In the genomic region with DNA sequence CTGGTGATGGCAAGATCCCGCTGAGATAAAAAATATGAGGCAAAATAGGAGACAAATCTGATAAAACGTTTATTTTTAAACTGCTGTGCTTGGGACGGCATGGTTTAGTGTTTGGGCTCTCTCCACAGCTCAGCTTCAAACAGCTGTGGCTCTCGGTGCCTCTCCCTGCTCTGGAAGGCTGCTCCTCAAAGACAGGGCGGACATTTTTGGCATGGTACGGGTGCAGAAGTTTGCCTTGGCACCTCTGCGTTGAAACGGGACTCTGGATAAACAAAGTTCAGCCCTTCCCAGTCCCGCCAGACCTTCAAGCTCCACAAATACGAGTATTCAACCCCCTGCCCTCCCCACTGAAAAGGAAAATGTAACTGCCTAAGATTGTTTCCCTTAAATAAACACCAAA, we compare ENCODE assay signal across 14 mouse cellular contexts.
DNase-seq lines count a peak whose midpoint lies in the region; ATAC-seq and TF ChIP-seq lines count a peak whose summit lies in the region.
"Had no signal": no experiment of that assay in that cellular context is flagged by ENCODE, and none has a peak within 500 bp of the region (broad histone marks: within the 10 kb centered on the region; RNA-seq: fewer than 3 reads in every experiment).

No protein-coding gene starts in this region.

- peak overlapping the region; percentile 15; the same call in 1 of the 2 replicates for H3K4me2 ChIP-seq in kidney, embryonic 14.5 days (replicated peaks; ENCODE audit: low read depth, low read length)
- peak overlapping the region; percentile 11; the same call in 1 of the 2 replicates for H3K4me2 ChIP-seq in heart, embryonic 15.5 days
- H3K4me2 ChIP-seq in lung, postnatal 0 days (replicated peaks; ENCODE audit: low read depth, low read length) = peak overlapping the region; percentile 14; the same call in 1 of the 2 replicates
- H3K4me2 ChIP-seq: stomach, embryonic 15.5 days had no signal

- TF ChIP-seq CTCF in lung, postnatal 0 days (IDR thresholded peaks at IDR 0.05) = no peak

- DNase-seq in kidney, adult 8-10 months = no peak
- peak; percentile 57 for DNase-seq in fibroblast of lung, adult 2 months (ENCODE audit: low read depth)
- peak; percentile 9 for DNase-seq in lung, postnatal 0 days (ENCODE audit: low spot score)
- no peak for DNase-seq in layer of hippocampus, adult 11-12 months (ENCODE audit: low spot score)
- DNase-seq in c-Kit-positive CD71-positive TER-119-positive erythroid progenitor cells, embryonic 14.5 days (ENCODE audit: low spot score) = no peak
- DNase-seq: cerebellum, adult 9-11 months had no signal

- no peak for TF ChIP-seq EP300 in lung, postnatal 0 days (IDR thresholded peaks at IDR 0.05)

- no peak for ATAC-seq in kidney, embryonic 14.5 days (ENCODE audit: low FRiP score, low TSS enrichment)
- ATAC-seq in heart, embryonic 15.5 days (replicated peaks; ENCODE audit: insufficient number of reproducible peaks, insufficient read depth, low FRiP score, low read depth) = no peak
- no peak for ATAC-seq in lung, postnatal 0 days
- no peak for ATAC-seq in megakaryocyte progenitor cell, adult 5-6 weeks (replicated peaks; ENCODE audit: poor library complexity)
- ATAC-seq: inflammation-experienced regulatory T-cells, adult 6 months had no signal

- no peak overlapping the region for H3K4me3 ChIP-seq in kidney, embryonic 14.5 days (ENCODE audit: low read length)
- H3K4me3 ChIP-seq in heart, embryonic 15.5 days = no peak overlapping the region
- H3K4me3 ChIP-seq in lung, postnatal 0 days (ENCODE audit: low read depth, low read length) = no peak overlapping the region
- H3K4me3 ChIP-seq: erythroblast, embryonic 14.5 days; megakaryocyte, embryonic 14.5 days; stomach, embryonic 15.5 days had no signal

- H3K36me3 ChIP-seq in kidney, embryonic 14.5 days (ENCODE audit: control insufficient read depth, insufficient read depth, low read length) = no peaks in the 10 kb centered on the region
- no peaks in the 10 kb centered on the region for H3K36me3 ChIP-seq in heart, embryonic 15.5 days
- no peaks in the 10 kb centered on the region for H3K36me3 ChIP-seq in lung, postnatal 0 days (ENCODE audit: insufficient read depth, low read length)
- H3K36me3 ChIP-seq: stomach, embryonic 15.5 days had no signal

- H3K9me3 ChIP-seq in kidney, embryonic 14.5 days (ENCODE audit: control insufficient read depth, low read length) = no peaks in the 10 kb centered on the region
- H3K9me3 ChIP-seq in heart, embryonic 15.5 days (replicated peaks) = no peaks in the 10 kb centered on the region
- H3K9me3 ChIP-seq in lung, postnatal 0 days (ENCODE audit: low read length) = no peaks in the 10 kb centered on the region
- H3K9me3 ChIP-seq: stomach, embryonic 15.5 days had no signal

- H3K4me1 ChIP-seq in kidney, embryonic 14.5 days (ENCODE audit: control insufficient read depth, insufficient read depth, low read length) = 0 out of 2 replicates have a peak, but pooled peaks cover 2% of the 10 kb centered on the region
- 0 out of 2 replicates have a peak, but pooled peaks cover 2% of the 10 kb centered on the region for H3K4me1 ChIP-seq in heart, embryonic 15.5 days (replicated peaks)
- no peaks in the 10 kb centered on the region; the same call in 1 of the 2 replicates for H3K4me1 ChIP-seq in lung, postnatal 0 days (ENCODE audit: insufficient read depth, low read depth, low read length)
- H3K4me1 ChIP-seq: megakaryocyte, embryonic 14.5 days; stomach, embryonic 15.5 days had no signal

- no peak overlapping the region for H3K9ac ChIP-seq in kidney, embryonic 14.5 days (ENCODE audit: low read depth, low read length)
- no peak overlapping the region for H3K9ac ChIP-seq in heart, embryonic 15.5 days
- H3K9ac ChIP-seq in lung, postnatal 0 days (replicated peaks; ENCODE audit: low read depth) = no peak overlapping the region
- H3K9ac ChIP-seq: stomach, embryonic 15.5 days had no signal

- H3K27me3 ChIP-seq in kidney, embryonic 14.5 days (ENCODE audit: control insufficient read depth, insufficient read depth, low read length) = no peaks in the 10 kb centered on the region
- no peaks in the 10 kb centered on the region for H3K27me3 ChIP-seq in heart, embryonic 15.5 days
- no peaks in the 10 kb centered on the region for H3K27me3 ChIP-seq in lung, postnatal 0 days (replicated peaks; ENCODE audit: insufficient read depth, low read length)
- H3K27me3 ChIP-seq: CH12.LX; megakaryocyte, embryonic 14.5 days; stomach, embryonic 15.5 days had no signal

- H3K27ac ChIP-seq in kidney, embryonic 14.5 days (ENCODE audit: low read depth, low read length) = no peak overlapping the region
- no peak overlapping the region for H3K27ac ChIP-seq in heart, embryonic 15.5 days
- no peak overlapping the region for H3K27ac ChIP-seq in lung, postnatal 0 days (ENCODE audit: low read length)
- H3K27ac ChIP-seq: stomach, embryonic 15.5 days had no signal

- WGBS in kidney, embryonic 14.5 days = 37% methylated on average over 10 of the region's 10 CpGs
- 38% methylated on average over 10 of the region's 10 CpGs for WGBS in heart, embryonic 15.5 days
- 26% methylated on average over 10 of the region's 10 CpGs for WGBS in lung, postnatal 0 days

Comparison
In these comparisons a context has a peak if more than half of its experiments do, and no peak if none do; other contexts are left out.
1. DNase-seq: peak in fibroblast of lung, adult 2 months (single experiment) and lung, postnatal 0 days (single experiment); none in kidney, adult 8-10 months (0 of 2), layer of hippocampus, adult 11-12 months (single experiment) and c-Kit-positive CD71-positive TER-119-positive erythroid progenitor cells, embryonic 14.5 days (single experiment).
2. Peak in every context shown above with its lines, with median percentiles within 50 percentile points of each other: H3K4me2 ChIP-seq.